Mouse (Mus musculus) hindbrain, embryonic 12.5 days (tissue): ENCODE measurements around the gene Scarf2. TPM values are rescaled to one million over a fixed set of nuclear protein-coding genes. Genes with fewer than 3 reads are reported as not detected.

Experiments
- polyA plus RNA-seq: library from polyadenylated mRNA; unstranded; fragments of >200 nt; fragmentation: Nextera tagmentation; extraction: Ambion mirVana; gene quantifications from 2 replicates; pipeline ENCODE4 v1.2.1, GENCODE M21; 2016

Scarf2 gene
- polyA plus RNA-seq, 1 experiment from 2014 or later = 21.0 TPM

Other genes starting within 250 kb of the Scarf2 start
- 1.1 and 1.3 TPM in 2 replicates for gene Lrrc74b, start 236.0 kb upstream of the Scarf2 start, polyA plus RNA-seq
- 1.8 and 2.2 TPM in 2 replicates for gene P2rx6, start 235.4 kb upstream of the Scarf2 start, polyA plus RNA-seq
- gene Slc7a4, start 214.1 kb upstream of the Scarf2 start, polyA plus RNA-seq = 6.8 and 7.8 TPM in 2 replicates
- 35.1 and 37.0 TPM in 2 replicates for gene Smpd4, start 177.9 kb upstream of the Scarf2 start, polyA plus RNA-seq
- 8.1 and 9.6 TPM in 2 replicates for gene Ccdc74a, start 150.8 kb upstream of the Scarf2 start, polyA plus RNA-seq
- gene Med15, start 64.4 kb upstream of the Scarf2 start, polyA plus RNA-seq = 45.2 and 51.7 TPM in 2 replicates
- 63.9 and 64.7 TPM in 2 replicates for gene Klhl22, start 37.7 kb upstream of the Scarf2 start, polyA plus RNA-seq
- gene B830017H08Rik, start 35.8 kb downstream of the Scarf2 start, polyA plus RNA-seq = 0.93 and 1.0 TPM in 2 replicates
- 3.5 and 4.1 TPM in 2 replicates for gene Car15, start 41.1 kb downstream of the Scarf2 start, polyA plus RNA-seq
- 0.66 and 0.73 TPM in 2 replicates for gene Gm20518, start 94.4 kb downstream of the Scarf2 start, polyA plus RNA-seq
- gene Tssk1, start 96.9 kb downstream of the Scarf2 start, polyA plus RNA-seq = 0.07 and 0.10 TPM in 2 replicates
- gene Dgcr2, start 101.3 kb downstream of the Scarf2 start, polyA plus RNA-seq = 101 and 106 TPM in 2 replicates
- gene Tssk2, start 101.4 kb downstream of the Scarf2 start, polyA plus RNA-seq = 0.17 and 0.21 TPM in 2 replicates
- gene Ess2, start 114.1 kb downstream of the Scarf2 start, polyA plus RNA-seq = 50.0 and 51.1 TPM in 2 replicates
- 1.1 and 2.6 TPM in 2 replicates for gene Gsc2, start 117.8 kb downstream of the Scarf2 start, polyA plus RNA-seq
- 142 and 153 TPM in 2 replicates for gene Slc25a1, start 130.9 kb downstream of the Scarf2 start, polyA plus RNA-seq
- not detected in 2 replicates for gene Vpreb2, start 183.1 kb downstream of the Scarf2 start, polyA plus RNA-seq